Mouse (Mus musculus) liver, embryonic 15.5 days (tissue): ENCODE data around the gene Cd160. TPM values are rescaled to one million over a fixed set of nuclear protein-coding genes. Genes with fewer than 3 reads are reported as not detected.

Experiments used
- ATAC-seq: fragments of 200-750 bp; cut with Nextera tagmentation; 2 replicates; pipeline ENCODE4 v1.8.0; 2017; ENCODE audit warnings: moderate number of reproducible peaks, mild to moderate bottlenecking, moderate library complexity; ENCODE audit not compliant: insufficient read depth
- H3K27ac ChIP-seq: fragments of 300-500 bp; sonication (generic); replicated peaks from 2 replicates; pipeline ENCODE4 v1.5.1; 2015; ENCODE audit warnings: mild to moderate bottlenecking, inconsistent platforms
- H3K27me3 ChIP-seq: fragments of 300-500 bp; sonication (generic); 2 replicates; pipeline ENCODE4 v1.6.1; 2015; ENCODE audit warnings: mild to moderate bottlenecking, inconsistent platforms
- H3K36me3 ChIP-seq: fragments of 300-500 bp; sonication (generic); replicated peaks from 2 replicates; pipeline ENCODE4 v1.6.1; 2015; ENCODE audit warnings: moderate library complexity, mild to moderate bottlenecking, inconsistent platforms
- H3K4me1 ChIP-seq: fragments of 300-500 bp; sonication (generic); replicated peaks from 2 replicates; pipeline ENCODE4 v1.6.1; 2015; ENCODE audit warnings: inconsistent platforms
- H3K4me2 ChIP-seq: fragments of 300-500 bp; sonication (generic); 2 replicates; pipeline ENCODE4 v1.6.1; 2015; ENCODE audit warnings: moderate library complexity, mild to moderate bottlenecking, inconsistent platforms
- H3K4me3 ChIP-seq: fragments of 300-500 bp; sonication (generic); replicated peaks from 2 replicates; pipeline ENCODE4 v1.5.1; 2015; ENCODE audit warnings: mild to moderate bottlenecking, inconsistent platforms
- H3K9ac ChIP-seq: fragments of 300-500 bp; sonication (generic); 2 replicates; pipeline ENCODE4 v1.6.1; 2015; ENCODE audit warnings: moderate library complexity, mild to moderate bottlenecking, inconsistent platforms
- H3K9me3 ChIP-seq: fragments of 300-500 bp; sonication (generic); replicated peaks from 2 replicates; pipeline ENCODE4 v1.6.1; 2016; ENCODE audit warnings: inconsistent platforms
- WGBS: fragments of 180-500 bp; shearing (Covaris S2); methylation state at CpG from one replicate; pipeline ENCODE4 v1.1.7; 2015; ENCODE audit warnings: mixed read lengths; ENCODE audit not compliant: insufficient replicate concordance; 5-methylcytosine and 5-hydroxymethylcytosine counted together
- polyA plus RNA-seq: library from polyadenylated mRNA; unstranded; fragments of >200 nt; fragmentation: Nextera tagmentation; extraction: Ambion mirVana; gene quantifications from 2 replicates; pipeline ENCODE4 v1.2.1, GENCODE M21; 2015

The Cd160 gene
- polyA plus RNA-seq, 1 experiment from 2014 or later = 0.30 TPM

DNA sequence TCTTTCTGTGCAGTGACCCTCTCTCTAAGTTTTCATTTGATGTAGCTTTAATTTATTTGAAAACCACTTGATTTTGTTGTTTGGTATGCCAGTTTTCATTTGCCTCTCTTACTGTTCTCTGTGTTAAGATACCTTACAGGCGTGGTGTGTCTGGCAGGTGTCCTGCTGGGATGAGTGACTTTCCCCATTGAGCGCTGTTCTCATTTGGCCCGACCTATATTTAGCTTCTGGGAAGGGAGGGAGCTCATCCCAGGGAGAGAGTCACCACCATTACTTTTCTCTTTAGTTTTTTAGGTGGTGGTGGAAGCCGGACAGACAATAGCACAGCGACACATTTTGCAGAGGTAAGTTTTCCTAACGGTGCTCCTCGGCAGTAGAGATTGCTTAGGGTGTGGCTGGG is 71.5 kb downstream of the Cd160 start:
- 60% methylated on average over 7 of the region's 7 CpGs for WGBS

DNA sequence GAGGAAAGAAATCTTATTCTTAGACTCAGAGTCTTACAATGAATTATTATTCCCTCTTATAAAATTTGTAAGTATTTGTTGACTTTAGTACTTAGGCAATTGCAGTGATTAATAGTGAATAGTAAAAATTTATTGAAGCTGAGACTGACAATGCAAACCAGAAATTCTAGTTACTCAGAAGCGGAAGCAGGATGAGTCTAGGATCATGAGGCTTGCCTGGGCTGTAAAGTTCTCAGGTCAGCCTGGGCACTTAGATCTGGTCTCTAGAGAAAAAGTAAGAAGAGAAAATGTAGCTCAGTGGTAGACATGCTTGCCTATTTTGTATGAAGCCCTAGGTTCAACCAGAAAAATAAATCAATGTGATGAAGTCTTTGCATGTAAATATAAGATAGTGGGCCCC is 73.2 kb downstream of the Cd160 start:
- no peaks in the 10 kb centered on the region for H3K27me3 ChIP-seq
- ATAC-seq = no peak
- H3K4me2 ChIP-seq = no peak overlapping the region
- H3K9ac ChIP-seq = no peak overlapping the region
- H3K4me3 ChIP-seq = no peak overlapping the region
- WGBS = 76% methylated on average over 1 of the region's 1 CpGs
- no peaks in the 10 kb centered on the region for H3K9me3 ChIP-seq
- 0 out of 2 replicates have a peak, but pooled peaks cover 3% of the 10 kb centered on the region for H3K36me3 ChIP-seq
- 0 out of 2 replicates have a peak, but pooled peaks cover 6% of the 10 kb centered on the region for H3K4me1 ChIP-seq
- no peak overlapping the region for H3K27ac ChIP-seq

More for the DNA sequence above, 71.5 kb downstream of the Cd160 start:
- Histone ChIP-seq H3K4me1 (0 out of 2 replicates have a peak, but pooled peaks cover 6% of the 10 kb centered on the region), H3K27me3 (no peaks in the 10 kb centered on the region), H3K9ac (no peak overlapping the region), H3K27ac (no peak overlapping the region), H3K4me2 (no peak overlapping the region), H3K4me3 (no peak overlapping the region), H3K9me3 (no peaks in the 10 kb centered on the region), H3K36me3 (0 out of 2 replicates have a peak, but pooled peaks cover 3% of the 10 kb centered on the region)
- no peak for ATAC-seq

Other genes starting within 250 kb of the Cd160 start
- 10.9 and 11.7 TPM in 2 replicates for gene Polr3gl, start 235.2 kb downstream of the Cd160 start, polyA plus RNA-seq
- 0.12 and 0.15 TPM in 2 replicates for gene Ankrd34a, start 232.7 kb downstream of the Cd160 start, polyA plus RNA-seq
- 0.47 and 0.64 TPM in 2 replicates for gene Lix1l, start 228.2 kb downstream of the Cd160 start, polyA plus RNA-seq
- gene Rbm8a, start 199.4 kb downstream of the Cd160 start, polyA plus RNA-seq = 50.9 and 51.1 TPM in 2 replicates
- gene Pex11b, start 194.0 kb downstream of the Cd160 start, polyA plus RNA-seq = 17.3 TPM in 2 replicates
- not detected in 2 replicates for gene Gm42957, start 193.9 kb downstream of the Cd160 start, polyA plus RNA-seq
- 0.10 and 0.20 TPM in 2 replicates for gene Itga10, start 183.8 kb downstream of the Cd160 start, polyA plus RNA-seq
- 0.33 and 0.53 TPM in 2 replicates for gene Ankrd35, start 159.2 kb downstream of the Cd160 start, polyA plus RNA-seq
- 5.8 and 6.1 TPM in 2 replicates for gene Pias3, start 133.0 kb downstream of the Cd160 start, polyA plus RNA-seq
- 1.0 and 1.3 TPM in 2 replicates for gene Nudt17, start 120.8 kb downstream of the Cd160 start, polyA plus RNA-seq
- gene Polr3c, start 101.7 kb downstream of the Cd160 start, polyA plus RNA-seq = 19.8 and 21.3 TPM in 2 replicates
- 26.4 and 27.8 TPM in 2 replicates for gene Rnf115, start 101.7 kb downstream of the Cd160 start, polyA plus RNA-seq
- gene Pdzk1, start 67 bp downstream of the Cd160 start, polyA plus RNA-seq = 21.6 and 27.2 TPM in 2 replicates
- 2.2 and 3.1 TPM in 2 replicates for gene Gja5, start 75.3 kb upstream of the Cd160 start, polyA plus RNA-seq
- gene Gpr89, start 76.0 kb upstream of the Cd160 start, polyA plus RNA-seq = 22.3 and 23.6 TPM in 2 replicates
- gene Gja8, start 96.7 kb upstream of the Cd160 start, polyA plus RNA-seq = not detected in 2 replicates